Mouse (Mus musculus) midbrain, embryonic 14.5 days (tissue): ENCODE measurements around the gene Cd69. TPM values are rescaled to one million over a fixed set of nuclear protein-coding genes. Genes with fewer than 3 reads are reported as not detected.

Experiments used
- ATAC-seq: fragments of 200-750 bp; cut with Nextera tagmentation; 2 replicates; pipeline ENCODE4 v1.8.0; 2017; ENCODE audit warnings: moderate number of reproducible peaks, moderate library complexity; ENCODE audit not compliant: low FRiP score, low TSS enrichment
- DNase-seq: peaks from one replicate; pipeline ENCODE4 v3.0.0-alpha.2; 2015
- H3K27ac ChIP-seq: fragments of 300-500 bp; sonication (generic); replicated peaks from 2 replicates; pipeline ENCODE4 v1.5.1; 2014; ENCODE audit warnings: mild to moderate bottlenecking, low read depth, low read length, moderate library complexity
- H3K27me3 ChIP-seq: fragments of 300-500 bp; sonication (generic); 2 replicates; pipeline ENCODE4 v1.6.1; 2014; ENCODE audit warnings: low read length, control low read depth, mixed read lengths; ENCODE audit not compliant: control insufficient read depth, insufficient read depth
- H3K36me3 ChIP-seq: fragments of 300-500 bp; sonication (generic); 2 replicates; pipeline ENCODE4 v1.6.1; 2014; ENCODE audit warnings: low read length, control low read depth; ENCODE audit not compliant: control insufficient read depth, insufficient read depth
- H3K4me1 ChIP-seq: fragments of 300-500 bp; sonication (generic); 2 replicates; pipeline ENCODE4 v1.6.1; 2014; ENCODE audit warnings: mild to moderate bottlenecking, antibody characterized with exemption, low read length, control low read depth; ENCODE audit not compliant: control insufficient read depth, insufficient read depth
- H3K4me2 ChIP-seq: fragments of 300-500 bp; sonication (generic); 2 replicates; pipeline ENCODE4 v1.6.1; 2014; ENCODE audit warnings: mild to moderate bottlenecking, low read length, moderate library complexity
- H3K4me3 ChIP-seq: fragments of 300-500 bp; sonication (generic); replicated peaks from 2 replicates; pipeline ENCODE4 v1.5.1; 2014; ENCODE audit warnings: low read depth, low read length
- H3K9ac ChIP-seq: fragments of 300-500 bp; sonication (generic); replicated peaks from 2 replicates; pipeline ENCODE4 v1.6.1; 2014; ENCODE audit warnings: mild to moderate bottlenecking, low read length, moderate library complexity
- H3K9me3 ChIP-seq: fragments of 300-500 bp; sonication (generic); 2 replicates; pipeline ENCODE4 v1.6.1; 2016; ENCODE audit warnings: low read length, control low read depth, mixed read lengths; ENCODE audit not compliant: control insufficient read depth
- WGBS: fragments of 180-500 bp; shearing (Covaris S2); extraction: QIAGEN DNeasy Blood & Tissue Kit; methylation state at CpG from one replicate; pipeline ENCODE4 v1.1.7; 2014; 5-methylcytosine and 5-hydroxymethylcytosine counted together
- polyA plus RNA-seq: library from polyadenylated mRNA; unstranded; fragments of >200 nt; fragmentation: Nextera tagmentation; extraction: Ambion mirVana; gene quantifications from 2 replicates; pipeline ENCODE4 v1.2.1, GENCODE M21; 2014

Cd69 gene
- polyA plus RNA-seq, 1 experiment from 2014 or later = 0.21 TPM

DNA sequence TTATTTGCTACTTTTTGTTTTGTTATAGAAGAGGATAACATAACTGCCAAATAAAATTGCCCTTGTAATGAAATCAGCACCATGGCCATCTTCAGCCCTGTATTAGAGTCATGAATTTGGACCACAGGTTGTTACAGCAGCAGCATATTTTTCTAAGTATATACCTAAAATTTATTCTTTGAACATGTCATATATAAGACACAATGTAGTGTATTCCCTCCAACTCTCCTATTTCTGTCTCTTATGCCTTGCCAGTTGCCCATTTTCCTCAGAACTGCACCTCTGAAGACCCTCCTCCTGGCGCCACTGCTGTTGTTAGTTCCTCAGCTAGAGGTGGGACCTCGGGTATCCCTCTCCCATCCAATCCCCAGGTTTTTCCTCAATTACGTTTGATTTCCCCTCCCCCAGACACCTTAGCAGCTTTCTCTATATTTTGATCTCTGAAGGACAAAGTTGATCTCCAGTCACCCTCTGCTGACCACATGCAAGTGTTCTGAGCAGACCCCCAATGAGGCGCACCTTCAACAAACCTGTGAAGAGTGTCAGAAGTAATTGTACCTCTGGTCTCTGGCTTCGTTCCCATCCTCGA lies 41.8 kb downstream of the Cd69 start:
- no peak for ATAC-seq
- Histone ChIP-seq H3K36me3 (no peaks in the 10 kb centered on the region), H3K9me3 (no peaks in the 10 kb centered on the region), H3K4me1 (0 out of 2 replicates have a peak, but pooled peaks cover 6% of the 10 kb centered on the region), H3K27me3 (no peaks in the 10 kb centered on the region), H3K4me3 (no peak overlapping the region), H3K9ac (no peak overlapping the region), H3K27ac (no peak overlapping the region), H3K4me2 (no peak overlapping the region)
- WGBS = 91% methylated on average over 6 of the region's 6 CpGs
- no peak for DNase-seq

DNA sequence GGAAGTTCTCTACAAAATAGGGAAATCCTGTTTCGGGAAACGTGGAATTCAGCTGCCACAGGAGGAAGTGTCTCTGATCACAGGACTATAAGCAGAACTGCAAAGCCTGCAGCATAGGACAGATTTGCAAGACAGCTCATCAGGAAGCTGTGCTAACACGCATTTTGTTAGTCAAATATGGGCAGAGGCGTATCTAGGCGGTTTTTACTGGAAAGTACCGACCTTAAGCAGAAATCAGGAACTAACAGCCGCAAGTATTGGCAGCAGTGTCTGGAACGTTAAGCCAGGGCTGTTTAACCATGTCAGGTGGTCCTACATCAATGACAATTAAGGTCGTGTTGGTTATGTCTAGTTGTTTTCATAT lies 42.4 kb downstream of the Cd69 start:
- Histone ChIP-seq H3K27ac (no peak overlapping the region), H3K4me3 (no peak overlapping the region), H3K9me3 (no peaks in the 10 kb centered on the region), H3K27me3 (no peaks in the 10 kb centered on the region), H3K4me2 (no peak overlapping the region), H3K36me3 (no peaks in the 10 kb centered on the region), H3K4me1 (0 out of 2 replicates have a peak, but pooled peaks cover 3% of the 10 kb centered on the region), H3K9ac (no peak overlapping the region)
- DNase-seq (no peak), ATAC-seq (no peak)
- WGBS = 85% methylated on average over 9 of the region's 9 CpGs

DNA sequence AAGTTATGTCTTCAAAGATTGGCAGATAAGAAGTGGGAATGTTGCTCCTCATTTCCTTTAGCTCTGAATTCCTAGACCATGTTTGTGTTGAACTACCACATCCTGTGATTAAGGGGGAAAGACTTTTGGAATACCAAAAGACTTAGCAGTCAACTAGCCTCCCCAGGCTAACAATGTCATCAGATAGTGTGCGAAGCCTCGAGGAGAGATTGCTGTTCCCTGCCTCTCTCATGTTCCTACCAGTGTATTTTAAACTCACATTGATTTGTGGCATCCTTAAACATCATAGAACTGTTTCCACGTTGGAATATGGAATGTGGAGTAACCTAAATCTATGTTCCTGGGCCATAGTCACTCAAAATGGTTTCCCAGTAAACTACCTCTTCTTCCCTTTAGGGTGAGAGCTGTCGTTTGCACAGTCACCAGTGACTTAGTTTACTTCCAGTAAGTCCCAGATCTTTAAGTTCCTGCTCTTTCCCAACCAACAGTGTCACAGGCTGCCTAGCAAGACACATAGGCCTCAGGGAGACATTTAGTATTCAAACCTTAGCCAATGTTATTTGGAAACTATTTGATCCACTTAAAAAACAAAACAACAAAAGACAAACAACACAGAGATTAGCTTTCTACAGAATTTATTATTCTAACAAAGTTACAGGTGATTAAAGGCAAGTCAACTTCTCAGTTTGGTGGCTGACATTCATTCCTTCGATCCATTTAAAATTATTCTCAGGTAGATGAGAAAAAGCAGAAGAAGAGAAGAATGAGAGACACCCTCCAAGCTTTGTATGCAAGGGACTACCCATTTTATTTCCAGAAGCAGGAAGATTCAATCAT lies 43.0 kb downstream of the Cd69 start:
- 84% methylated on average over 5 of the region's 5 CpGs for WGBS
- Histone ChIP-seq H3K27me3 (no peaks in the 10 kb centered on the region), H3K27ac (no peak overlapping the region), H3K4me2 (no peak overlapping the region), H3K4me3 (no peak overlapping the region), H3K36me3 (no peaks in the 10 kb centered on the region), H3K9ac (no peak overlapping the region), H3K9me3 (no peaks in the 10 kb centered on the region), H3K4me1 (no peaks in the 10 kb centered on the region)
- ATAC-seq (no peak), DNase-seq (no peak)

DNA sequence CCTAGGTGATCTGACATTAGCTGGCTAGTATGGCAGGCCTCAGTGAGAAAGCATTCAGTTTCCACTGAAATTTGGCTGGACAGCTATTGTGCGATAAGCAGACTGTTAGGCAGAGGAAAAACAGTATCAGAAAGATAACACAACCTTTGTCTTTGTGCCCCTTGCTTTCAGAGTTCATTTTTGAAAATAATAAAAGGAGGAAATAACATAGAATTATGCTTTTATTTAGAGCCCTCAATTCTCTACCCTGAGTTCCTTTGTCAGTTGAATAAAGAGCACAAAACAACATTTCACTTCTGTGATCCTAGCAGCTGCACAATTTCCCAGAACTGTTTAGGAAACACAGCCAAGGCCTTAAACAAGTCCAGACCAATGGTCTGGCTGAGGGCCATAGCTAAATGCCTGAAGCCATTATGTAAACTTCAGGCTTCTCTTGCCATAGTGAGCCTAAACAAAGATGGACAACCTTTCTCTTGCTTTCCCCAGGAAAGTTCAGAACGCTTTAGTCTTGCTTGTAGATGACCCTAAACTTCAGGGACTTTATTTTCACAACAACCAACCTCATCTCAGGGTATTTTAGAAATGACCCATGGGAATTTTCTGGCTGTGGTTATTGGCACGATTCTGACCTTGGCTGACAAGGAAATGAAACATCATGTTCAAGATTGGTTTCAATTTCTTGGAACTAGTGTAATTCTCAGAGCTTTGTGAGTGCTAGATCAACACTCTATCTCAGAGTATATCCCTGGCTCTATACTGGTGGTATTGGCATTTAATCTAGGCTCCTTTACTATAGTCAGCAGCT lies 45.3 kb downstream of the Cd69 start:
- Histone ChIP-seq H3K4me2 (no peak overlapping the region), H3K4me1 (no peaks in the 10 kb centered on the region), H3K4me3 (no peak overlapping the region), H3K27ac (no peak overlapping the region), H3K9ac (no peak overlapping the region), H3K9me3 (no peaks in the 10 kb centered on the region), H3K27me3 (no peaks in the 10 kb centered on the region), H3K36me3 (no peaks in the 10 kb centered on the region)
- ATAC-seq = no peak
- WGBS = 79% methylated on average over 3 of the region's 3 CpGs
- peak; percentile 36 for DNase-seq

DNA sequence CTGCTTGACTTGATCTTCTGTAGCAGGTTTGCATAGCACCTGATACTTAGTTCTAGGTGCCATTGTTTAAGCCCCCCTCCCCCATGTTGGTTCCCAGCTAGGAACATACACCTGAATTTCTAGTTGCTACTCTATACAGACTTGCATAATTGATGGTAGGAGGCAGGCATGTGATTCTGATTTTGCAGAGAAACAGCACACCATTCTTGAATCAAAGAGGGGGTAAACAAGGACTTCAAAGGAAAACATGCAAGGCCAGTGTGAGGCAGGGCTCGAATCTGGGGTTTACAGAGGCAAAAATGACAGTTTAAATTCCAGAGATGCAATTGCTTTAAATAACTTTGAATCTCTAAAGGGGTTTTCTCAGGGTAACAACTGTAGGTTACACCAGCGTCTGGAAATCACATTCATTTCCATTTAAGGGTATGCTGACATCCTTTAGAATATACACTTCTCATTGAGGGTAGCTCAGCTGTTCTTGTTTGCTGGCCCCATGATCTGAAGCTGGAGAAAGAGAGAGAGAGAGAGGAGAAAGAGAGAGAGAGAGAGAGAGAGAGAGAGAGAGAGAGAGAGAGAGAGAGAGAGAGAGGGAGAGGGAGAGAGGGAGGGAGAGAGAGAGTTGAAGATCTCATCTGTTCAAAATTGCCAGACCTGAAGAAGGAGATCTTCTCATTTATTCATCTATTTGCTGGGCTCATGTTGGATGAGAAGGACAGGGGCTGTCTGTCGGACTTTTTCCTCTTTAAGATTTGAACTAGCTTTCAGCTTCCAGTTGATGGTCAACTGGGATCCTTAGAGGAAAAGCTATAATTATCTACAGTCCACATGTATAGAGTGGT lies 46.1 kb downstream of the Cd69 start:
- Histone ChIP-seq H3K27ac (no peak overlapping the region), H3K4me3 (no peak overlapping the region), H3K4me1 (no peaks in the 10 kb centered on the region), H3K9me3 (no peaks in the 10 kb centered on the region), H3K9ac (no peak overlapping the region), H3K4me2 (no peak overlapping the region), H3K27me3 (no peaks in the 10 kb centered on the region), H3K36me3 (no peaks in the 10 kb centered on the region)
- ATAC-seq (no peak), DNase-seq (no peak)
- WGBS = 60% methylated on average over 3 of the region's 3 CpGs

DNA sequence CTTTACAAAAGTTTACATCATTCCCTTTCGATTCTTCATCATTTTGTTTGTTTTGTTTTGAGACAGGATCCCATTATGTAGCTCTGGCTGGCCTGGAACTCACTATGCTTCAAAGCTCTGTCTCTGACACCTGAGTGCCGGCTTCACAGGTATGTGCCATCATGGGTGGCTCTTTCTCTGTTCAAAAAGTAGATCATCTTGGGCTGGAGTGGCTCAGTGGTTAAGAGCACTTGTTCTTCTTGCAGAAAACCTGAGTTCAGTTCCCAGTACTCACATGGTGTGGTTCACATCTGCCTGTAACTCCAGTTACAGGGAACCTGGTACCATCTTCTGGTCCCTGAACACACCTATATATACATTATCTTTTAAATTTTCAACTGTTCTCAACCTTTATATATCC lies 50.2 kb downstream of the Cd69 start:
- Histone ChIP-seq H3K9me3 (no peaks in the 10 kb centered on the region), H3K4me3 (no peak overlapping the region), H3K27me3 (no peaks in the 10 kb centered on the region), H3K4me1 (no peaks in the 10 kb centered on the region), H3K27ac (no peak overlapping the region), H3K9ac (no peak overlapping the region), H3K4me2 (no peak overlapping the region), H3K36me3 (no peaks in the 10 kb centered on the region)
- 72% methylated on average over 2 of the region's 2 CpGs for WGBS
- no peak for DNase-seq
- ATAC-seq = no peak

DNA sequence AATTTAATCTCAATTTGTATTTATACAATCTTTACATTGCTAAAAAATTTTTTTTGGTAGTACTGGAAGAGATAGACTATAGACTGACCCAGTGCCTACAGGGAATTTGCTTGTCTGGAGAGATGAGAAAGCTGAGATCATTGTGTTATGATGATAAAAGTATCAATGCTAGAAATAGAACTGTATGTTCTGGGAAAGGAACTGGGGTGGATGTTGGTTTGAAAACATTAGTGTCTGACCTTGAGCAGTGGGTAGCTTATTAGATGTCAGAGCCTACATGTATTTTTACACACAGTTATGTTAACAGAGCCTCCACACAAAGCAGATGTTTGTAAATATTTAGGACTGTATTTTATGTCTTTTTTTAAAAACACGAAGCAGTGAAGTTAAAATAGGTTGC lies 51.1 kb downstream of the Cd69 start:
- DNase-seq (no peak), ATAC-seq (no peak)
- Histone ChIP-seq H3K4me1 (no peaks in the 10 kb centered on the region), H3K4me3 (no peak overlapping the region), H3K27me3 (no peaks in the 10 kb centered on the region), H3K4me2 (no peak overlapping the region), H3K9ac (no peak overlapping the region), H3K9me3 (no peaks in the 10 kb centered on the region), H3K36me3 (no peaks in the 10 kb centered on the region), H3K27ac (no peak overlapping the region)
- 78% methylated on average over 1 of the region's 1 CpGs for WGBS

DNA sequence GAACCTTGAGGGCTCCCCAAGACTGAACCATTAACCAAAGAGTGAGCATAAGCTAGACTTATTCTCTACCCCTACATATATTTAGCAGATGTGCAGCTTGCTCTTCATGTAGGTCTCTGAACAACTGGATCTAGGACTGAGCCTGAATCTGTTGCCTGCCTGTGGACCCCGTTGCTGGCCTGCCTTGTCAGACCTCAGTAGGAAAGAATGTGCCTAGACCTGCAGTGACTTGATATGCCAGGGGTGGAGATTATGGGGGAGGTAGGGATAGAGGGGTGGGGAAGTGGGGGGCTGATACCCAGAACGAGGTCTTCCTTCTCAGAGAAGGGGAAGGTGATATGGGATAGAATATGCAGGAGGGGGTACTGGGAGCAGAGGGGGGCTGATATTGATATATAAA lies 51.6 kb downstream of the Cd69 start:
- H3K9me3 ChIP-seq = no peaks in the 10 kb centered on the region
- no peak overlapping the region for H3K27ac ChIP-seq
- no peak overlapping the region for H3K9ac ChIP-seq
- no peaks in the 10 kb centered on the region for H3K4me1 ChIP-seq
- 69% methylated on average over 2 of the region's 2 CpGs for WGBS
- no peak for ATAC-seq
- H3K4me2 ChIP-seq = no peak overlapping the region
- no peaks in the 10 kb centered on the region for H3K27me3 ChIP-seq
- DNase-seq = no peak
- H3K4me3 ChIP-seq = no peak overlapping the region
- H3K36me3 ChIP-seq = no peaks in the 10 kb centered on the region
